Mouse (Mus musculus): ENCODE data around the gene Plod2.

Plod2 gene

DNA sequence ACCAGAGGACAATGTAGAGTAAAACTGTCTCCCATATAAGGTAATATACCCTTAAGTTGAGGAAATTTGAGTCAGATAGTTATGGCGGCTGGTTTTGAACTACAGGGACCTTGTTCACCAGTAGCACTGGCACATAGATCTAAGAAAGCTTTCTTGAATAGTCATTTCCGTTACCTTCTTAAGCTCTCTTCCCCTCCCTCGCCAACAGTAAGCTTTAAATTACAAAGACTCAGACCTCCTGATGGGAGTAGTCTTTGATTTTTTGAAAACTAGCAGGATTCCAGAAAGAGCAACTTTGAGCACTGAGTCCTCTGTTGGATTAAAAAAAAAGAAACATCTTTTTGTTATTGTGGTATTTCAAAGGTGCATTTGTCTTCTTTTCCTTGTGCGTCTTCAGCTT is 61.5 kb downstream of the Plod2 start:
- no peak for DNase-seq

DNA sequence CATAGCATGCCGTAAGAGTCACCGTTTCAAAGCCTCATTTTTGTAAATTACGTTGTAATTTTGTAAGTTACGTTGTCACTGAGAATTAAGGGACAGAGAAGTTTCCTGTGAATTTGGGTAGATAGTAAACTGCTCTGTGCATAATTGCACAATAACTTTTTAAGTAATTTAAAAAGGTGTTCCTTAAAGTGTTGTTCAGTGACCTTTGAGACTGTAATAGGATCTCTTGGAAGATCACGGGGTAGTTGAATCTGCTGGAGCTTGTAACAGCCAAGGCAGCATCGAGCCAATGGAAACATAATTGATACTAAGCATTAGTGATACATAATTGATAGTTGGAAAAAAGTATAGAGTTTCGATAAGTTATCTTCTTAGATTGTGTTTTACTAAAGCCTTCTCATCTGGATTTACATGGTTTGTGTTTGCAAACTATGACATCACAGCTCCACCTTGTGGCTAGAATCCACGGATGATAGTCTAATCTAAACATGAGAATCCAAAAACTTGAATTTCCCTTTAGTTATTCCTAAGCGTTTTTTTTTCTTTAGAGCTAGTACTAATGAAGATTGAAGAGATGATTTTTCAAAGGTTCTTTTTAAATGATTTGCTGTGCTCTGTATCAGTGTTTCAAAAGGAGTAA is 68.7 kb downstream of the Plod2 start:
- DNase-seq, result no peak

DNA sequence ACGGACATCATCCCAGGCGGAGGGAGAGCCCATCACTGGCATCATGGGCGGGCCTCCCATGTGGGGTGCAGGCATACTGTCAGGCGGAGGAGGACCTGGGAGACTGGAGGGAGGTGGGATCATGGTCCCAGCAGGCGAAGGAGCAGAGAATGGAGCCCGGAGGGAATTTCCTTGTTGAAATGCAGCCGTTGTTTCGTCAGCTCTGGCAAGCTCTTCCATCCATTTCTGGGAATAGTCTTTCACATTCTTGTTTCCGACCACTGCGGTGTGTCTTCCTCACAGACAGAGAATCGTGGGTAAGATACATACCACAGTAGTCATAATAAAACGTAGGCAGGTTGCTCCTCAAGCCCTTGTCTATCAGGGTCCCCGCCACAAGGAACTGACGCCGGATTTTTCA is 70.6 kb downstream of the Plod2 start:
- DNase-seq, result no peak

DNA sequence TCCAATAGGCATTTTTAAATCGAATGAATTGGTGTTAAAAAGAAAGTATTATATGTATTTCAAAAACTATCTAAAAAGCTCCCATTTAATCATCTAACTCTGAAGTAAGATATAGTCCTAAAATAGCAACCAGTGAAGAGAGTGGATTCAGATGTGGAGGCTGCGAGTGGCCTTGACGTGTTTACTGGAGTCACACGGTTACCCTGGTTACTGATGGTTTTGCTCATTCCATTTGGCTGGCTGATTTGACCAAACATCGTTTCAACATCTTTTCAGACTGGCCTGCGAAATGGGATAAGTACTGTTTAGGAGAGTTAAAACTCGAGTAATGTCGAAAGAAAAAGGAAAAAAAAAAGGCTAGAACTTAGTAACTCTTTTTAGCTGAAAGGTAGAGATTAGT is 71.2 kb downstream of the Plod2 start:
- no peak for DNase-seq

DNA sequence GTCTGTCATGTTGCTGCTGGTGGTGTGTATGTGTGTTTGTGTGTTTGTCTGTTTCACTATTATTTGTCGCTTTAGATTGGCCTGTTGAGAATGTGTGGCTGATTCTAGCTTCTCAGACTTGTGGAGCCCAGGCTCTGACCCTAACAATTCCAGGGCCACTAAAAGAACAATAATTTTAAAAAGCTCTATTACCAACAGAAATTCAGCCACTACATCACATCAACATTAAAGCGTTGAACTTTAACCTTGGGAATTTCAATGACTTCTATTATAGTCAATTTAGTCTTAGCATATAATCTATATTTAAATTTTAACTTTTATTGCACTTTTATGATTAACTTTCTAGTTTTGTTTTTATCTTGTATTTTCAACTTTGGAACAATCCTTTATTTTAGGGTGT is 74.4 kb downstream of the Plod2 start:
- DNase-seq, result no peak

GRCm38 (mm10) chr9:92617376-92617775 is 75.4 kb downstream of the Plod2 start:
- no peak for DNase-seq

DNA sequence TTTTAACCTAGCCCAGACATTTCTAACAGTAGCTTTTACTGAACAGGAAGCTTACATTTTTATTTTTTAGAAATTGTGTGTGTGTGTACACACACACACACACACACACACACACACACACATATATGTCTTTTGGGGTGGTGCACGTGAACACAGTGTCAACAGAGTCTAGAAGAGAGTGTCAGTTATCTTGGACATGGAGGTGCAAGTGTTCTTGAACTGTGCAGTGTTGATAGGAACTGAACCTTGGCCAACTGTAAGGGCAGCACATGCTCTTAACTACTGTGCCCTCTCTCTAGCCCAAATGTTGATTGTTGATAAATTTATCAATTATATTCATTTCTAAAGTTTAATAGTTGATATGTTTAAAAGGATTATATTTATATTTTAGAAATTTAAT is 78.1 kb downstream of the Plod2 start:
- DNase-seq, result no peak

GRCm38 (mm10) chr9:92621246-92621645 is 79.2 kb downstream of the Plod2 start:
- DNase-seq, result no peak

DNA sequence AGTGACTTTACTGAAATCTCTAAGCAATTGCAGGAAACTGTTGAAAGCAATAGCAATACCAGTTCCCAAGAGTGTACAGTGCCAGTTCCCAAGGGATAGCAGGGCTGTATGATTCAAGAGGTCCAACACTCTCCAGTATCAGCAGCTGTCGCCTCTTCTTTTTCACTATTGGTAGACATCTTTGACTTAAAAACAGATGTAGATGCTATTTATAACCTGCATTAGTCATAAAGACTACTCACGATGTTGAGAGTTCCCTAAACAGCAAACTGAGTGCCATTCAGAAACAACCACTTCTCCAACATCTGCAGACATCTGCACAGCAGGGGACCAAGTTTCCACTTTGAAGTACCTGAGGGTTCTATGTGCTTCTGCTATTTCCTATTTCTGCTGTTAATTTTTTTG is 79.9 kb downstream of the Plod2 start:
- no peak for DNase-seq

GRCm38 (mm10) chr9:92634792-92635191 is 92.8 kb downstream of the Plod2 start:
- DNase-seq, result no peak

DNA sequence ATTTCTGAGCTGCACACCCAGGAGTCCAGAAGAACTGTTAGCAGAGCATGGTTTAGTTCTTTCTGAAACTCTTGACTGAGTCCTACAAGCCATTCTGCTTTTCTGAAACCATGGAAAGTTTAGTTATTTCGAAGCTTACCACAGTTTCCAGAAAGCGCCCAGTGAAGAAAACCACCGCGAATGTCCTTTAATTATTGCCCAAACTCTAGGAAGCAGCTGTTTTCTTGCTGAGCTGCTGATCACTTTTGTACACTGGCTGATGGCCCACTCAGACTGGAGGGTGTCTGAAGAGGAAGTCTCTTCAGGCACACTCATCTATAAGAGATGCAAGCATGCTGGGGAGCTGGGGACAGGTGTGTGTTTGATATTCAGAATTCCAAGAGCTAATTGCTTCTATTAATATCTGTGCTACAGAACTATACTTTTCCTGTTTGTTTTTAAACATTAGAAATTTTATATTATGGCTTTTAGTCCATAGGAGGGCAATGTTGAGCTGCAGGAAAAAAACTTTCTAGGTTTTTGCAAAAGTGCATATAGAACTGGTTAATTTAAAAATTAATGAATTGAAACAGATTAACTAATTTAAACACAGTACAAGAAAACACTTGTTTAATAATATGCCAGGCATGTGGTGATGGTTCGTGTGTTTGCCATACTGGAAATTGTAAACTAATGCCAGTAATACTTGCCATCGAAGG is 97.3 kb downstream of the Plod2 start:
- no peak for DNase-seq

DNA sequence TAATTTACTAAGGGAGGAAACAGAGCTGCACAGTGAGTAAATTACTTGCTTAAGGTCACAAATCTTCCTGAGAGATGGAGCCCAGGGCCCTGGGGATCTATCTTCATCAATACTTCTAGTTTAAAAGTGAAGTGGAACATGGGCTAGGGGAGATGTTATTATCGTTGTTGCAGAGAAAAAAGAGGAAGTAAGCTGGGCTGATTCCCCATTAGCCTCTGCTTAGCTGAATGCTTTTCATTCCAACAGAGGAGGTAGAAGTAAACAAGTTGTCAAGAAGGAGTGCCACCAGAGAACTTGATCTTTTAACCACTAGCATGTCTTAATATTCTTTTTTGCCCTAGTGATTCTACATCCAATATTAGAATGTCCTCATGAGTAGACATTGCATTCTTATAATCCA is 99.7 kb downstream of the Plod2 start:
- DNase-seq, result no peak

Measured in thymus, adult 18-20 months (tissue).